Mouse (Mus musculus) regulatory T cell (primary cell): ENCODE measurements around the gene Pnma3.
"Not testable (repeated sequence)": the region's sequence is repeated elsewhere in the genome, so short reads cannot be mapped to it uniquely, and the experiment has no call there.

Experiments used
- in situ Hi-C: fragments of 300-600 bp; cut with MboI, MseI; formaldehyde crosslinking; loops from one replicate; pipeline ENCODE4 v1.15.1; 2025; ENCODE audit warnings: high pct_unique_total_duplicates

Pnma3 gene

GRCm38 (mm10) chrX:73064415-73064793 lies at the start of gene Pnma3:
Gene Pnma3 (plus strand): TSS chrX:73064787.
- in situ Hi-C loops = loop anchor here (5.0 kb wide), 1 partner anchor 368 kb away; no protein-coding TSS in a partner anchor

GRCm38 (mm10) chrX:73037003-73037402 lies 27.6 kb upstream of the Pnma3 start, which contains the start of gene Pnma5:
Gene Pnma5 (minus strand): TSS chrX:73037103.
- in situ Hi-C loops = no loop called here

- in situ Hi-C loops = no loop called here
These were observed 25.8 kb upstream of the Pnma3 start for GRCm38 (mm10) chrX:73038831-73039230.

GRCm38 (mm10) chrX:73039666-73040065 lies 24.9 kb upstream of the Pnma3 start:
- in situ Hi-C loops = no loop called here

DNA sequence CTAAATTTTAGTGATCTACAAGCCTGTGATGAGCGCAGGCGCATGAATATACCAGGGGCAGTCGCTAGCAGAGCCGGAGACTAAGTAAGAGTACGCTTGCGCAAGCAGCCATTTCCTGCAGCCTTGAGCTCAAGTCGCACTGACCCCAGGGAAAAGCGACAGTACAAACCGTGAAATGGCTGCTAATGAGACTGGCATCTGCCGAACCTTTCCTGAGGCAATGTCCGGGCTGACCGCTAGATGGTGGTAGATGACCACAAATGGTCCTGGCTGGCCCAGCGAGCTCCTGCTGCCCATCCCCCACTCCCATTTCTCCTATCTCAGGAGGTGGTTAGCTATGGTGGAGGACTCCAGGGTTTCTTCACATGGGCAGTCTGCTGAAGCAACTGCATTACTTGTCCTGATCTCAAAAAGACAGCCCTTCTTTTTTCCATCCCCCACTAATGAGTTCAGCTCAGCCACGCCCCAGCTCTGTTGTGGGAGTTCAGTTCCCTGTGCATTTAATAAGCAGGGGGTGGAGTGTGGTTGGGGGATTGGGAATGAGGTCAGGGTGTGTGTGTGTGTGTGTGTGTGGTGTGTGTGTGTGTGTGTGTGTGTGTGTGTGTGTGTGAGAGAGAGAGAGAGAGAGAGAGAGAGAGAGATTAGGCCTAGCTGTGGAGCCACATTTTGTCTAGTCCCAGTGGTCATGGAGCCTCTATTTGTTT lies 10.6 kb upstream of the Pnma3 start:
- in situ Hi-C loops = loop anchor here (5.0 kb wide), 1 partner anchor 343 kb away; the partner anchor contains the start of gene Gm18336

GRCm38 (mm10) chrX:73061528-73061927 lies 3.1 kb upstream of the Pnma3 start:
- in situ Hi-C loops = loop anchor here (5.0 kb wide), 1 partner anchor 371 kb away; no protein-coding TSS in a partner anchor

DNA sequence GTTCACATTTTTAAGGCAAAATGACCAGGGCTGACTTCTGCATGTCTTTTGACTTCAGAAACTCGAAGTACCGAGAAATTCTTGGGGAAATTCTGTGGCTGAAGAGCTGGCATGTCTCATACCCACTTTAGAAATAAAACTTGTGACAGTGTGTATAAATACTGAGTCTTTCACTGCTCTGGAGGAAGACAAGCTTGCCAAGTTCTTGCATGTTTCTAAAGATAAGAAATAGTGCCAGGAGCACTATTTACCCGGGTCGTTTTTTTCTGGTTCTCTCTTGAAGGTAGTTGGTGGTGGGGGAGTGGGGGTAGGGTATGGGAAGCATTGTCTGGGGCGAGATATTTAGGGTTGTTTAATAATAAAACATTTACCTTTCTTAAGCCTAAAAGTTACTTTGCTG lies 2.3 kb upstream of the Pnma3 start:
- in situ Hi-C loops = loop anchor here (5.0 kb wide), 1 partner anchor 370 kb away; no protein-coding TSS in a partner anchor

GRCm38 (mm10) chrX:73063512-73064414 lies 824 bp upstream of the Pnma3 start:
- in situ Hi-C loops = loop anchor here (5.0 kb wide), 1 partner anchor 369 kb away; no protein-coding TSS in a partner anchor

DNA sequence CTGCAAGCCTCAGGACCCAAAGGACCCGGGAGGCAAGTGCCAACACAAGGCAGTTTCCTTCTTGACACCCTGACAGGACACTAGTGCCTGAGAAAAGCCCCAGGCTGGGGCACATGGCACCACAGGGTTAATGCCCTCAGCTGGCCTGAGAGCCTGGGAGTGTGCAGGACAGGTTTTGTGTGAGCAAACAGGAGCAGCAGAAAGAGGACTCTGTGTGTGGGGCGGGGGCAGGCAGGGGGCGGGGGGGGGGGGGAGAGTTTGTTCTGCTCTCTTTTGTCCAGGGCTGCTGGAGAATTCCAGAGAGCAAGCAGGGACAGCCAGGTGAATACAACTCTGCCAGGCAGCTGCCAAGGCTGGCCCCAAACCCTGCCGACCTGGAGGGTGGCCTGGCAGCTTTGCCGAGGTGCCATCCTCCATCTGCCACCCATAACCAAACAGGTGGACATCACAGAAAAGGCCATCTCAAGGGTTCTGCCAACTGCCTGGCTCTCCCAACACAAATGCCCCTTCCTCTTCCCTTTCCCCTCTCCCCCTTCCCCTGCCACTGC lies 2.3 kb downstream of the Pnma3 start:
- in situ Hi-C loops = not testable (repeated sequence)

DNA sequence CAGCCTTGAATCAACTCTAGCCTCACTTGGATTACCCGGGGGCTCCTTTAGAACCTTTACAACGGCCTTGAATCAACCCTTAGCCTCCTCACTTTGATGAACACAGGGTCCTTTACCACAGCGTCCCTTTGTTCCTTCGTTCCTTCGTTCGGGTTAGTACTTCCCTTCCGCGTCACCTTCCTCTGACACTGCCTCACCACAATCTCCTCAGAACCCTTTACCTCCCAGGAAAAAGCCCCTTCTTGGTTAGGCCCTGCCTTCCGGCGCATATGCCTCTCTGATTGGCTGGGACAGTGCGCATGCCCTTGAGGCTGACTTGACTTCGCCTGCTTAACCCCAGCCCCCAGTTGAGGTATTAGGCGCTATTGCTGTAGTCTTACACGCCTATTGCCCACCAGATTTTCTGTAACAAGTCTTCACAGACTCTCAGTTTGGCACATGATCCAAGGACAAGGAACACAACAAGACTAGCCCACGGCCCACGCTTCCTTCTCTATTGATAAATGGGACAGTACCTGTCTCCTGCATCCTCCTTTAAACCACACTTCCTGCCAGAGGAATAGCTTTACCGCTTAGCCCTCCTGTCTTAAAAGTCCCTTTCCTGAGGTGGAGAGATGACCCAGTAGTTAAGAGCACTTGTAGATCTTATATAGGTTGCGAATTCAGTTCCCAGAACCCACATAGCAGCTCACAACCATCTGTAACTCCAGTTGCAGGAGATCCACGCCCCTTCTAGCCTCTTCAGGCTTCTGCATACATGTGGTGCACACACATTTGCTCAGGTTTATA lies 17.9 kb downstream of the Pnma3 start, which contains the start of gene Xlr4a:
Gene Xlr4a, minus strand, starts transcription at position 212 of the 789 bp plus-strand sequence.
- in situ Hi-C loops = not testable (repeated sequence)

- in situ Hi-C loops = loop anchor here (5.0 kb wide), 2 partner anchors 1600 to 1810 kb away; no protein-coding TSS in a partner anchor
These were observed 32.4 kb downstream of the Pnma3 start, which contains the start of gene Xlr3a for GRCm38 (mm10) chrX:73096941-73097508. Gene Xlr3a (minus strand): TSS chrX:73097095.

DNA sequence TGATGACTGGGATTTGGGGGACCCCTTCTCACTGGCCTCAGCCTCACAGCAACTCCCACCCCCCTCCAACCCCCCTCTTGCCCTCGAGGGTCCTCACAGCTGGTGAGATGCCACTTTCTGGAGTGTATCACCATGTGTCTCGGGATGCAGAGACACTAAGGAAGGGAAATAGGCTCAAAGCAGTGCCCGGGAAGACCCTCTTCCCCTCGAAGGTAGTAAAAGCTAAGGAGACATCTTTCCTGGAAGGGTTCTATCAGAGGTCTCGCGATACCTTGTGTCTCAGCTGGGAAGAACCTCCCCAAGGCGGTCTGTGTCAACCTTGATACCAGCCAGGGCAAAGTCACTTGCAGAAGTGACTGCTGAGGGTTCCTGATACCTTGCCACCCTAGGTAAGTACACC lies 52.2 kb downstream of the Pnma3 start, which contains the start of gene Gm14685:
Gene Gm14685, plus strand, starts transcription at position 301 of the 400 bp plus-strand sequence.
- in situ Hi-C loops = not testable (repeated sequence)
